Mouse (Mus musculus) kidney, adult 18-20 months (tissue): ENCODE measurements at regions not wholly inside any gene's neighbourhood (a gene's known extent, or its start where the extent isn't known, plus 50 kb on each side); places are given as distances from the start of the nearest gene placed in this dataset.

Experiments used
- DNase-seq: peaks from one replicate; pipeline ENCODE4 v3.0.0; 2021

- DNase-seq = no peak
These were observed 63.1 kb downstream of the Gm11011 start for GRCm38 (mm10) chr2:169524429-169524828.

GRCm38 (mm10) chr2:169519941-169520340, 67.6 kb downstream of the Gm11011 start:
- DNase-seq = no peak

GRCm38 (mm10) chr2:169515350-169515749, 72.2 kb downstream of the Gm11011 start:
- DNase-seq = peak; percentile 4

GRCm38 (mm10) chr2:169510741-169511140, 76.8 kb downstream of the Gm11011 start:
- DNase-seq = no peak

- no peak for DNase-seq
These were observed 78.1 kb downstream of the Gm11011 start for GRCm38 (mm10) chr2:169509406-169509805.

DNA sequence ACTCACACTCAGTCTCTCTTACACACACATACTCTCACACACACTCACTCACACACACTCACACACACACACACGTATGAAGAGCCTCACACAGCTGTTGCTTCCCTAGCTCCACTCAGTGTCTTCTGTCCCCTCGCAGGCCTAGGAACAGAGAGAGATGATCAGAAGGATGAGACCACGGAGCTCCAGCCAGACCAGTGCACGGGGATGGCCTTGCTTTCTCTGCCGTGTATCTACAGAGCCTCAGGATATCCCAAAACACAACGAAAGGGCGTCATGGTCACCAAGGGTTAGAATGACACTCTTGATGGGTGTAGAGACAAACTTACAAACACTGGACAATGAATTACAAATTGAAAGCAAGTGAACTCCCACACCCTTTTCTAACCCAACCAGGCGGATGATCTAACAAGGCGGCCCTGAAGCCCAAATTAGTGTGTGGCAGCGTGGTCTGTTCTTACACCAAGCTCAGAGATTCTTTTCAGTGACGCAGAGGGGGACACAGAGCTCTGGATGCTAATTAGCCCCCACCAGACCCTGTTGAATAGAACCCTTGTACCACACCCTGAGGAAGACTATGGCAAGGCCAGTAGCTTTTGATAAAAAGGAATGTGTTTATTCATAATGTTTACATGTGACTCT, 83.0 kb downstream of the Gm11011 start:
- DNase-seq = no peak

GRCm38 (mm10) chr2:169503598-169503958, 84.0 kb downstream of the Gm11011 start:
- no peak for DNase-seq

DNA sequence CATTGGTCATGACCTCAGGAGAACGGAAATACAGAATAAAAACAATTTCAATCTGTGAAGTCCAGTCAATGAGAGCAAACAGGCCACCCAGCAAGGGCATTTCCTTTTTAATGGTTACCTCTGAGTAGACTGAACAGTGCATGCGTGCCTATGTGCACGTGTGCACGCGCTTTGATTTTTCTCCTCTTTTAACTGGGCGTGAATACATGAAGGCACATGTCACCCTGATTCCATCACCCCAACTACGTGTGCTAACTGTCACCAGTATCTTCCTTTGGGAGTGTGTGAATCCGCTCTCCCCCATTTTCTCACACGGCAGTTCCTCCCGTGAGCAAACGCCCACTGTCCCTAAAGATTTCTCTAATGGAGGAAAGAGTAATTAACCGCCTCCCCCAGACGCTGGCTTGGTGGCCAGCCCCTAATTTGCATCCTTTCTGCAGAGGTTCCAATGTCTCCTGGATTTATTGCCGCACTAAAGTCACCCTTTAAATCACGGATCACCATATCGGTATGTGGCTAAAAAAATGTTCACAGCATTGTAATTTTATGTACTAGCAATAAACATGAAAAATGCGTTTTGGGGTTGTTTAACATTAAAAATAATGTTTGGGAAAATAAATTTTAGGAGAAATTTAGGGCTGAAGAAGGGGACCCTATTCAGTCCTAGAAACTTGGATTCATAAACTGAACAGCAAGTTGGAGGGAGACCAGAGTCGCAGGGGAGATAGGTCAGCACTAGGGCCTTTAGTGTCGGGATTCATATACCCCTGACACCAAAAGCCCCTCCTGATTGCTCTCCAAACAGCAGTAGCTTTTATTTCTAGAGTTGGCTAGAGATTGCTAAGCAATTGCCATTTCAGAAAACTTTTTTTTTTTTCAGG, 84.6 kb downstream of the Gm11011 start:
- no peak for DNase-seq

DNA sequence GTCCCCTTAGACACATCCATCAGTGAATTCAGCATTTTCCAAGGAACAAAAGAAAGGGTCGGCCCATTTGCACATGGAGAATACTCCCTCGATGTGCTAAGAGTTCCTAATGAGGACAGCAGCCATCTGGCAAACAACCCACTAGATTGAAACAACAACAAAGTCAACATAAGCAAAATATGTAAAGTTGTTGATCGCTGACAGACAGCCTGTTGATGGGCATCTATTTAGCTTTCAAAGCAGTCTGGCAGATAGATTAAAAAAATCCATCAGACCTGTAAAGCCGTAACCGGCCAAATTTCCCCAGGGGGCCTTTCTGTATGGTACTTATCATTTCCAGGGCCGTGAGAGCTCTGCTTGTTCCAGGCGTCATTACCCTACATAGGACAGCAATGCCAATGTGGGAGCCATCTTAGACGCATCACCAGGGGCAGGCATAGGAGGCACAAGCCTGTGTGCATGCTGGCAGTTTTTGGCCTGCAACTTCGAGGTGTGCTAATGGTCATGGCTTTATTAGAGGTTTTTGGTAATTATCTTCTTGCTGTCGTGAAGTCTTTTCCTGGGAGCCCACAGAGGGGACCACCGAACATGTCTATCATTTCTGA, 85.7 kb downstream of the Gm11011 start:
- no peak for DNase-seq

GRCm38 (mm10) chr2:169495368-169495767, 92.2 kb downstream of the Gm11011 start:
- DNase-seq = no peak

GRCm38 (mm10) chr2:169494503-169495311, 92.8 kb downstream of the Gm11011 start:
- DNase-seq = no peak

DNA sequence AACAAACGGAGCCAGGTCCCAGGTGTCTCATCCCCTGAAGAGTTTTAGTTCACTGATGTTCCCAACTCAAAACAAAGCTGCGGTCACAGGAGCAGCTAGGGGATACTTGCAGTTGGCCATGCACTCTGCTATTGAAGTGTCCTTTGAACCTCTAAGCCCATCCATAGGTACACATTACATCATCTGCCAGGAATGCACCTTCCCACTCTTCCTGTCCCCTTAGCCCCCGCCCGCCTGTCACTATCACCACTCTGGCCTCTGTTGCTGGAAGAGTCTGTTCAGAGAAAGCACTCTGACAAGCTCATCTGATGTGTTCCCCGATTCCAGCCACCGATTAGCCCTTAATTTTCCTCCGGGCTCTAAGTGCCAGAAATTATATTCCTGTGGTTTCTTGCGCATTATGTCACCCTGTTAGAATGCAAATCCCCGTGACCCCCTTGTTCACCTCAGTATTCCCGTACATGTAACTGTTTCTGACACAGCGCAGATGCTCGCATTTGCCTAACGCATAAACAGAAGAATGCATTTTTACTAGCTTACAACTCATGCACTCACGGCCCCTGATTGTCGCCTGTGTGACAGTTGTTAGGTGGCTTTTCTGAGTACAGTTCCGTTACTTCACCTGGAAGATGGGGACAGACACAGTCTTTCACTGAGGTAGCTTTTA, 93.8 kb downstream of the Gm11011 start:
- DNase-seq = no peak

DNA sequence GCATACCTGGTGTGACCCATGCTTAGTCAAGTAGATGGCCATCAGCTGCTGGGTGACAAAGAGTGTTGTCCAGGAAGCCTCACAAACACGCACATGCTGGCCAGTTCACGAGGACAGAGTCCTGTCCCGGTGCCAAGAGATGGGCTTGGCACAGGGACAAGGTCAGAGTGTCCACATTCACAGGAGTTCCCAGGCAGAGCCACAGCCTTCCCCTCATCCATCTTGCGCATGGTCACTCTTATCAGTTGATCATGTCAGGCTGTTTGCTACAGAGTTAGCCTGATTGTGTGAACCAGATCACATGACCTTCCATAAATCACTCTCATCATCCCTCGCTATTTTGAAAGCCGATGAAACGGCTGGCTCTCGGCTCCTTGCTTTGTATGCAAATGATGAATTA, 103.6 kb downstream of the Gm11011 start:
- peak; percentile 67 for DNase-seq

GRCm38 (mm10) chr2:169481731-169482465, 105.6 kb downstream of the Gm11011 start:
- DNase-seq = peak; percentile 41

DNA sequence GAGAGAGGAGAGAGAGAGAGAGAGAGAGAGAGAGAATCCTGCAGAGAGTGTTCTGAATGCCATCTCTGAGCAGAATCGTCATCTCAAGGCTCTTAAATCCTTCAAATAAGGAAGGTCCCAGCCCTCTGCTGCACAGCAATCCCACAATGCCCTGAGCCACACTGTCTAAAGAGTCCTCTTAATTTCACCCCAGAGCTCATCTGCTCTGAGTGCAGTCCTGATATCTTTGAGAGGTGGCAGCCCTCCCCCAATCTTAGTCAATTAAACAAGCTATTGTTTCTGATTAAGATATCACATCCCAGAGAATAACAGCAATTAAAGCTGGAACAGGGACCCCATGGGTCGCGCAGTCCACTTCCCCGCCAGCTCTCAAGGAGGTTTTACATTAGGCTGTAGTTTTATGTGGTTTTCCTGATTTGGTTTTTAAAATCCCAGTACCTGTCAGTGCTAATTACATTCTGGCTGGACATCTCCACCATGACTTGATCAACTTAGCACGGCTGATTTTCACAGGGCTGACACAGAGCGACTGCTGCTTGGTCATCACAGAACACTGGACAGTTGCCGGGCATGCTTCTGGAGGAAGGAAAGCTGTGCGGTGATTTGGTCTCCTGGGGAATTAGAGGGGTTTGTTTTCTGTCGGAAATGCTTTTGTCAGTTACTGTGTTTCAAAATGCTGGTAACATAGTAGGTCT, 113.0 kb downstream of the Gm11011 start:
- DNase-seq = no peak

DNA sequence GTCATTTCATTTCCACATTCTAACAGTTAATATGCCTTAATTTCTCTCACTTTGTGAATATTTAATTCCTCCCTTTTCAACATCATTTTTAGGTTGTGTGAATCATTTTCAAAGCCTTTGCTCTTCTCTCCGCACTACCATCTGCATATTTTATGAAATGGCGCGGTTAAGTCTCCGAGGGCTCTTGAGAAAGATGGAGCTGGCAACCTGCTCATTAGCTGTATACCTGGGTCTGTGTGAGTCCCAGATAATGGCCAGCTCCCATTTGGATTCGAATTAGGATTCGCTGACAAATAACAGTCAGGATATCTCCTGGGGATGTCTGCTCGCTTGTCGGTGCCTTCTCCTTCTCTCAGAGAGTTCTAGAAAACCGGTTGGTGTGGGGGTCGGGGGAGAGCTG, 118.0 kb downstream of the Gm11011 start:
- no peak for DNase-seq

- DNase-seq = no peak
These were observed 119.9 kb downstream of the Gm11011 start for GRCm38 (mm10) chr2:169467621-169468020.

- no peak for DNase-seq
These were observed 123.4 kb downstream of the Gm11011 start for GRCm38 (mm10) chr2:169464106-169464505.

GRCm38 (mm10) chr2:169461491-169462039, 126.0 kb downstream of the Gm11011 start:
- DNase-seq = no peak

DNA sequence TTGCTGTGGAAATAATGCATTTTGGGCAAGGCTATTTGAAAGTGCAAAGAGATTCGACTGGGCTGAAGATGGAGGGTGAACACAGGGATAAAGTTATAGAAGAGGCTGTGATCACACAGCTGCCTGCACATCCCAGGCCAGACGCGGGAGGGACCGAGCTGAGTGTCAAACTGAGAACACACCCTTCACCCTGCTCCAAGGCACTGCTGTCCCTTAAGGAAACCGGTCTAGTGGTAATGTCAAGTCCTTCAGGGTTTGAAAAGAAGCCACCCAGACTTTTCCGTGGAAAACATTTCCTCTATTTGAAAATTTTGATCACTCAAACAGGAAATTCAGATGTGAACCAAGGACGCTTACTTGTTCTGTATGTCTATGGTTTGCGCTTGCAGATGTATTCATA, 134.6 kb downstream of the Gm11011 start:
- DNase-seq = no peak

DNA sequence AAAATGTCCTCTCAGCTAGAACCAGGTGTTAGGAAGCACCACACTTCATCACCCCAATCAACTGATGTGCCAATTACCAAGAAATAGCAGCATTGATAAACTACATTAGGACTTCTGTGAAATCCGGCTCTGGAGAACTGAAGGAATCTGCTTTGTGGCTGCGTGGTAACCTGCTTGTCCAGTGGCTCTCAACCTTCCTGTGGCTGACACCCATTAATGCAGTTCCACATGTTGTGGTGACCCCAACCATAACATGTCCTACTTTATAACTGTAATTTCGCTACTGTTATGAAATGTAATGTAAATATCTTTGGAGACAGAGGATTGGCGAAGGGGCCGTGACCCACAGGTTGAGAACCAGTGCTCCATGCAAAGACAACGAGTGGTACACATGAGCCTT, 136.7 kb downstream of the Gm11011 start:
- no peak for DNase-seq
